Mouse (Mus musculus): ENCODE data around the gene Mthfd1.

The Mthfd1 gene

GRCm38 (mm10) chr12:76263876-76264275 is 8.8 kb downstream of the Mthfd1 start:
- no peak for DNase-seq (ENCODE audit: low spot score)

- DNase-seq (ENCODE audit: low spot score): no peak
These were observed 9.3 kb downstream of the Mthfd1 start for GRCm38 (mm10) chr12:76264325-76264965.

- DNase-seq (ENCODE audit: low spot score): no peak
These were observed 9.9 kb downstream of the Mthfd1 start for GRCm38 (mm10) chr12:76265001-76265400.

GRCm38 (mm10) chr12:76266875-76267274 is 11.8 kb downstream of the Mthfd1 start:
- peak; percentile 50 for DNase-seq (ENCODE audit: low spot score)

- no peak for DNase-seq (ENCODE audit: low spot score)
These were observed 13.6 kb downstream of the Mthfd1 start for GRCm38 (mm10) chr12:76268686-76269085.

- no peak for DNase-seq (ENCODE audit: low spot score)
These were observed 14.1 kb downstream of the Mthfd1 start for GRCm38 (mm10) chr12:76269196-76269595.

GRCm38 (mm10) chr12:76271516-76271915 is 16.4 kb downstream of the Mthfd1 start:
- DNase-seq (ENCODE audit: low spot score): no peak

GRCm38 (mm10) chr12:76272610-76273524 is 17.8 kb downstream of the Mthfd1 start:
- no peak for DNase-seq (ENCODE audit: low spot score)

GRCm38 (mm10) chr12:76278209-76278608 is 23.1 kb downstream of the Mthfd1 start:
- no peak for DNase-seq (ENCODE audit: low spot score)

- no peak for DNase-seq (ENCODE audit: low spot score)
These were observed 25.5 kb downstream of the Mthfd1 start for GRCm38 (mm10) chr12:76280556-76280955.

- no peak for DNase-seq (ENCODE audit: low spot score)
These were observed 26.1 kb downstream of the Mthfd1 start for GRCm38 (mm10) chr12:76281111-76281660.

GRCm38 (mm10) chr12:76282132-76282531 is 27.0 kb downstream of the Mthfd1 start:
- DNase-seq (ENCODE audit: low spot score): no peak

- DNase-seq (ENCODE audit: low spot score): no peak
These were observed 27.6 kb downstream of the Mthfd1 start for GRCm38 (mm10) chr12:76282532-76283173.

GRCm38 (mm10) chr12:76285418-76285817 is 30.3 kb downstream of the Mthfd1 start:
- DNase-seq (ENCODE audit: low spot score): no peak

- no peak for DNase-seq (ENCODE audit: low spot score)
These were observed 32.9 kb downstream of the Mthfd1 start for GRCm38 (mm10) chr12:76287986-76288385.

- no peak for DNase-seq (ENCODE audit: low spot score)
These were observed 33.4 kb downstream of the Mthfd1 start for GRCm38 (mm10) chr12:76288494-76288893.

GRCm38 (mm10) chr12:76289428-76289827 is 34.3 kb downstream of the Mthfd1 start:
- DNase-seq (ENCODE audit: low spot score): no peak

- no peak for DNase-seq (ENCODE audit: low spot score)
These were observed 35.2 kb downstream of the Mthfd1 start for GRCm38 (mm10) chr12:76290271-76290670.

GRCm38 (mm10) chr12:76293192-76293591 is 38.1 kb downstream of the Mthfd1 start:
- peak; percentile 69 for DNase-seq (ENCODE audit: low spot score)

- no peak for DNase-seq (ENCODE audit: low spot score)
These were observed 42.7 kb downstream of the Mthfd1 start for GRCm38 (mm10) chr12:76297830-76298229.

- DNase-seq (ENCODE audit: low spot score): peak; percentile 75
These were observed 44.3 kb downstream of the Mthfd1 start for GRCm38 (mm10) chr12:76299361-76299906.

GRCm38 (mm10) chr12:76300367-76300766 is 45.3 kb downstream of the Mthfd1 start:
- no peak for DNase-seq (ENCODE audit: low spot score)
